ENCODE assay signal across 10 mouse cellular contexts in genomic region chr2:164431676-164432465, GRCm38 (mm10). TPM values are rescaled to one million over a fixed set of nuclear protein-coding genes. Genes with fewer than 3 reads are reported as not detected.
DNase-seq lines count a peak whose midpoint lies in the region; ATAC-seq and TF ChIP-seq lines count a peak whose summit lies in the region.
"Had no signal": no experiment of that assay in that cellular context is flagged by ENCODE, and none has a peak within 500 bp of the region (broad histone marks: within the 10 kb centered on the region; RNA-seq: fewer than 3 reads in every experiment).

No protein-coding gene starts in this region.

- peak overlapping the region; percentile 25 for H3K9ac ChIP-seq in heart, embryonic 16.5 days (ENCODE audit: low read length)
- H3K9ac ChIP-seq in liver, embryonic 11.5 days (ENCODE audit: low read depth, low read length): no peak overlapping the region
- peak overlapping the region; percentile 63 for H3K9ac ChIP-seq in stomach, embryonic 16.5 days (ENCODE audit: low read length)
- H3K9ac ChIP-seq: forebrain, embryonic 15.5 days had no signal

- peaks cover 18% of the 10 kb centered on the region for H3K36me3 ChIP-seq in heart, embryonic 16.5 days (ENCODE audit: control insufficient read depth, insufficient read depth)
- peaks cover 4% of the 10 kb centered on the region; the same call in 1 of the 2 replicates for H3K36me3 ChIP-seq in liver, embryonic 11.5 days (ENCODE audit: control insufficient read depth, insufficient read depth, low read length)
- peaks cover 10% of the 10 kb centered on the region; the same call in 1 of the 2 replicates for H3K36me3 ChIP-seq in stomach, embryonic 16.5 days (ENCODE audit: control insufficient read depth, insufficient read depth, low read length)
- H3K36me3 ChIP-seq: forebrain, embryonic 15.5 days had no signal

- no peaks in the 10 kb centered on the region for H3K9me3 ChIP-seq in heart, embryonic 16.5 days (replicated peaks; ENCODE audit: control insufficient read depth, low read length)
- H3K9me3 ChIP-seq in liver, embryonic 11.5 days (ENCODE audit: control insufficient read depth, low read length): no peaks in the 10 kb centered on the region
- no peaks in the 10 kb centered on the region for H3K9me3 ChIP-seq in stomach, embryonic 16.5 days (replicated peaks; ENCODE audit: control insufficient read depth, low read length)
- H3K9me3 ChIP-seq: forebrain, embryonic 15.5 days had no signal

- peaks cover 3% of the 10 kb centered on the region; the same call in 1 of the 2 replicates for H3K27me3 ChIP-seq in heart, embryonic 16.5 days (ENCODE audit: control insufficient read depth, insufficient read depth, low read length)
- peaks cover 45% of the 10 kb centered on the region for H3K27me3 ChIP-seq in liver, embryonic 11.5 days (replicated peaks; ENCODE audit: control insufficient read depth, insufficient read depth, low read length)
- H3K27me3 ChIP-seq in stomach, embryonic 16.5 days (ENCODE audit: control insufficient read depth, insufficient read depth, low read length): no peaks in the 10 kb centered on the region
- H3K27me3 ChIP-seq: forebrain, embryonic 15.5 days had no signal

- peaks cover 21% of the 10 kb centered on the region for H3K4me1 ChIP-seq in lung, adult 2 months (ENCODE audit: control insufficient read depth, insufficient read depth, low read length)
- H3K4me1 ChIP-seq in heart, embryonic 16.5 days (ENCODE audit: control insufficient read depth, insufficient read depth, low read length): peaks cover 35% of the 10 kb centered on the region
- H3K4me1 ChIP-seq in liver, embryonic 11.5 days (replicated peaks; ENCODE audit: control insufficient read depth, insufficient read depth, low read length): peaks cover 41% of the 10 kb centered on the region
- H3K4me1 ChIP-seq in stomach, embryonic 16.5 days (ENCODE audit: control insufficient read depth, insufficient read depth, low read length): peaks cover 65% of the 10 kb centered on the region
- H3K4me1 ChIP-seq: forebrain, embryonic 15.5 days had no signal

- H3K4me3 ChIP-seq in lung, adult 2 months (replicated peaks; ENCODE audit: extremely low read depth, low read depth, low read length): no peak overlapping the region
- H3K4me3 ChIP-seq in heart, embryonic 16.5 days (ENCODE audit: low read length): no peak overlapping the region
- no peak overlapping the region for H3K4me3 ChIP-seq in liver, embryonic 11.5 days (ENCODE audit: low read depth, low read length)
- H3K4me3 ChIP-seq in stomach, embryonic 16.5 days (replicated peaks; ENCODE audit: low read length): 0 out of 2 replicates have a peak overlapping the region, but pooled peaks have one; percentile 14
- H3K4me3 ChIP-seq: forebrain, embryonic 15.5 days had no signal

- no peak for ATAC-seq in heart, embryonic 16.5 days (replicated peaks; ENCODE audit: extremely low read depth, insufficient read depth, low FRiP score)
- no peak for ATAC-seq in liver, embryonic 11.5 days (replicated peaks; ENCODE audit: low FRiP score)
- peak; percentile 37; the same call in 1 of the 2 replicates for ATAC-seq in stomach, embryonic 16.5 days (ENCODE audit: insufficient read depth, low FRiP score)
- ATAC-seq: forebrain, embryonic 15.5 days had no signal

- TF ChIP-seq CTCF in lung, adult 2 months (IDR thresholded peaks at IDR 0.05; ENCODE audit: insufficient read depth, low read length): no peak

- WGBS in lung, adult 2 months: 51% methylated on average over 9 of the region's 9 CpGs
- 69% methylated on average over 9 of the region's 9 CpGs for WGBS in heart, embryonic 16.5 days
- WGBS in liver, embryonic 11.5 days: 64% methylated on average over 9 of the region's 9 CpGs
- WGBS in stomach, embryonic 16.5 days: 41% methylated on average over 9 of the region's 9 CpGs

- no peak overlapping the region for H3K4me2 ChIP-seq in heart, embryonic 16.5 days (ENCODE audit: low read depth, low read length)
- H3K4me2 ChIP-seq in liver, embryonic 11.5 days: peak overlapping the region; percentile 16
- H3K4me2 ChIP-seq in stomach, embryonic 16.5 days (ENCODE audit: low read depth, low read length): peak overlapping the region; percentile 43
- H3K4me2 ChIP-seq: forebrain, embryonic 15.5 days had no signal

- DNase-seq in lung, adult 18-20 months: peak; percentile 63 to 74
- no peak for DNase-seq in lung, adult 2 months
- DNase-seq in liver, embryonic 11.5 days (ENCODE audit: low spot score): no peak
- DNase-seq in yolk sac, embryonic 10.5 days (ENCODE audit: low spot score): no peak
- no peak for DNase-seq in frontal cortex, postnatal 36 days (ENCODE audit: low spot score in 2 of 2)
- no peak for DNase-seq in urinary bladder, postnatal 10 days (ENCODE audit: low spot score)
- DNase-seq: layer of hippocampus, adult 9-11 months had no signal

- H3K27ac ChIP-seq in heart, embryonic 16.5 days (ENCODE audit: low read length): peak overlapping the region; percentile 63; the same call in 1 of the 2 replicates
- H3K27ac ChIP-seq in liver, embryonic 11.5 days (ENCODE audit: low read depth, low read length): peak overlapping the region; percentile 8; the same call in 1 of the 2 replicates
- H3K27ac ChIP-seq in stomach, embryonic 16.5 days (ENCODE audit: low read length): peak overlapping the region; percentile 90
- H3K27ac ChIP-seq: forebrain, embryonic 15.5 days had no signal

- TF ChIP-seq POLR2A in lung, adult 2 months (IDR thresholded peaks at IDR 0.05; ENCODE audit: borderline replicate concordance, extremely low read depth, low read depth, low read length): no peak

RNA-seq across cellular contexts. Expression of gene Sdc4, which starts 11.8 kb away (rescaled TPM):
- polyA plus RNA-seq in lung, adult 2 months (2012; rRNA removed): 75.1 and 91.1 TPM in 2 replicates
- polyA plus RNA-seq in heart, embryonic 16.5 days (2015; fragmentation: Nextera tagmentation; extraction: Ambion mirVana): 48.0 and 61.1 TPM in 2 replicates
- 38.9 and 39.2 TPM in 2 replicates for polyA plus RNA-seq in liver, embryonic 11.5 days (2014; fragmentation: Nextera tagmentation; extraction: Ambion mirVana)
- polyA plus RNA-seq in stomach, embryonic 16.5 days (2015; fragmentation: Nextera tagmentation; extraction: Ambion mirVana): 150 and 173 TPM in 2 replicates

RNA-seq across cellular contexts. Expression of gene Sys1, which starts 24.9 kb away (rescaled TPM):
- polyA plus RNA-seq in lung, adult 2 months (2012; rRNA removed): 89.8 and 133 TPM in 2 replicates
- polyA plus RNA-seq in heart, embryonic 16.5 days (2015; fragmentation: Nextera tagmentation; extraction: Ambion mirVana): 33.4 and 41.7 TPM in 2 replicates
- polyA plus RNA-seq in liver, embryonic 11.5 days (2014; fragmentation: Nextera tagmentation; extraction: Ambion mirVana): 49.1 and 52.8 TPM in 2 replicates
- 48.1 and 49.4 TPM in 2 replicates for polyA plus RNA-seq in stomach, embryonic 16.5 days (2015; fragmentation: Nextera tagmentation; extraction: Ambion mirVana)

RNA-seq across cellular contexts. Expression of gene Matn4, which starts 26.9 kb away (rescaled TPM):
- 78.0 and 80.1 TPM in 2 replicates for polyA plus RNA-seq in lung, adult 2 months (2012; rRNA removed)
- 7.2 and 8.9 TPM in 2 replicates for polyA plus RNA-seq in heart, embryonic 16.5 days (2015; fragmentation: Nextera tagmentation; extraction: Ambion mirVana)
- polyA plus RNA-seq in liver, embryonic 11.5 days (2014; fragmentation: Nextera tagmentation; extraction: Ambion mirVana): 0.14 and 0.32 TPM in 2 replicates
- polyA plus RNA-seq in stomach, embryonic 16.5 days (2015; fragmentation: Nextera tagmentation; extraction: Ambion mirVana): 6.4 and 8.9 TPM in 2 replicates

RNA-seq across cellular contexts. Expression of gene Gm20458, which starts 28.9 kb away (rescaled TPM):
- polyA plus RNA-seq in lung, adult 2 months (2012; rRNA removed): 47.7 and 52.2 TPM in 2 replicates
- polyA plus RNA-seq in heart, embryonic 16.5 days (2015; fragmentation: Nextera tagmentation; extraction: Ambion mirVana): 11.6 and 12.1 TPM in 2 replicates
- 4.4 and 7.4 TPM in 2 replicates for polyA plus RNA-seq in liver, embryonic 11.5 days (2014; fragmentation: Nextera tagmentation; extraction: Ambion mirVana)
- polyA plus RNA-seq in stomach, embryonic 16.5 days (2015; fragmentation: Nextera tagmentation; extraction: Ambion mirVana): 17.2 and 19.2 TPM in 2 replicates

RNA-seq across cellular contexts. Expression of gene Rbpjl, which starts 28.9 kb away (rescaled TPM):
- 86.8 and 101 TPM in 2 replicates for polyA plus RNA-seq in lung, adult 2 months (2012; rRNA removed)
- polyA plus RNA-seq in heart, embryonic 16.5 days (2015; fragmentation: Nextera tagmentation; extraction: Ambion mirVana): 0.49 and 1.7 TPM in 2 replicates
- polyA plus RNA-seq in liver, embryonic 11.5 days (2014; fragmentation: Nextera tagmentation; extraction: Ambion mirVana): 0.04 and 0.12 TPM in 2 replicates
- polyA plus RNA-seq in stomach, embryonic 16.5 days (2015; fragmentation: Nextera tagmentation; extraction: Ambion mirVana): 41.3 and 45.2 TPM in 2 replicates

Comparison
In these comparisons a context has a peak if more than half of its experiments do, and no peak if none do; other contexts are left out.
1. DNase-seq: peak in lung, adult 18-20 months (2 of 2); none in lung, adult 2 months (single experiment), liver, embryonic 11.5 days (single experiment), yolk sac, embryonic 10.5 days (single experiment), frontal cortex, postnatal 36 days (0 of 2) and urinary bladder, postnatal 10 days (single experiment).
2. H3K27ac ChIP-seq: peak in every context shown above with its lines; median percentile 90 in stomach, embryonic 16.5 days; 63 in heart, embryonic 16.5 days; 8 in liver, embryonic 11.5 days.